Mouse (Mus musculus) forebrain, embryonic 12.5 days (tissue): ENCODE results near the gene Plekhg2. TPM values are rescaled to one million over a fixed set of nuclear protein-coding genes. Genes with fewer than 3 reads are reported as not detected.
A peak's percentile ranks its signal among the peaks of the same experiment; 100 is the strongest.

Source experiments
- ATAC-seq: fragments of 200-750 bp; cut with Nextera tagmentation; 2 replicates; pipeline ENCODE4 v1.8.0; 2017; ENCODE audit warnings: moderate TSS enrichment; ENCODE audit not compliant: low FRiP score
- H3K27ac ChIP-seq: fragments of 300-500 bp; sonication (generic); 2 replicates; pipeline ENCODE4 v1.5.1; 2016; ENCODE audit warnings: mild to moderate bottlenecking
- H3K27me3 ChIP-seq: fragments of 300-500 bp; sonication (generic); 2 replicates; pipeline ENCODE4 v1.6.1; 2016; ENCODE audit warnings: mild to moderate bottlenecking
- H3K36me3 ChIP-seq: fragments of 300-500 bp; sonication (generic); replicated peaks from 2 replicates; pipeline ENCODE4 v1.6.1; 2016; ENCODE audit warnings: mild to moderate bottlenecking
- H3K4me1 ChIP-seq: fragments of 300-500 bp; sonication (generic); 2 replicates; pipeline ENCODE4 v1.6.1; 2016
- H3K4me2 ChIP-seq: fragments of 300-500 bp; sonication (generic); 2 replicates; pipeline ENCODE4 v1.6.1; 2016; ENCODE audit warnings: mild to moderate bottlenecking, moderate library complexity
- H3K4me3 ChIP-seq: fragments of 300-500 bp; sonication (generic); replicated peaks from 2 replicates; pipeline ENCODE4 v1.5.1; 2016; ENCODE audit warnings: mild to moderate bottlenecking
- H3K9ac ChIP-seq: fragments of 300-500 bp; sonication (generic); 2 replicates; pipeline ENCODE4 v1.6.1; 2016; ENCODE audit warnings: mild to moderate bottlenecking
- H3K9me3 ChIP-seq: fragments of 300-500 bp; sonication (generic); 2 replicates; pipeline ENCODE4 v1.6.1; 2016
- WGBS: fragments of 180-500 bp; shearing (Covaris S2); methylation state at CpG from one replicate; pipeline ENCODE4 v1.1.7; 2016; 5-methylcytosine and 5-hydroxymethylcytosine counted together
- polyA plus RNA-seq: library from polyadenylated mRNA; unstranded; fragments of >200 nt; fragmentation: Nextera tagmentation; extraction: Ambion mirVana; gene quantifications from 2 replicates; pipeline ENCODE4 v1.2.1, GENCODE M21; 2016

The Plekhg2 gene
- polyA plus RNA-seq, result 67.0 and 69.7 TPM in 2 replicates

DNA sequence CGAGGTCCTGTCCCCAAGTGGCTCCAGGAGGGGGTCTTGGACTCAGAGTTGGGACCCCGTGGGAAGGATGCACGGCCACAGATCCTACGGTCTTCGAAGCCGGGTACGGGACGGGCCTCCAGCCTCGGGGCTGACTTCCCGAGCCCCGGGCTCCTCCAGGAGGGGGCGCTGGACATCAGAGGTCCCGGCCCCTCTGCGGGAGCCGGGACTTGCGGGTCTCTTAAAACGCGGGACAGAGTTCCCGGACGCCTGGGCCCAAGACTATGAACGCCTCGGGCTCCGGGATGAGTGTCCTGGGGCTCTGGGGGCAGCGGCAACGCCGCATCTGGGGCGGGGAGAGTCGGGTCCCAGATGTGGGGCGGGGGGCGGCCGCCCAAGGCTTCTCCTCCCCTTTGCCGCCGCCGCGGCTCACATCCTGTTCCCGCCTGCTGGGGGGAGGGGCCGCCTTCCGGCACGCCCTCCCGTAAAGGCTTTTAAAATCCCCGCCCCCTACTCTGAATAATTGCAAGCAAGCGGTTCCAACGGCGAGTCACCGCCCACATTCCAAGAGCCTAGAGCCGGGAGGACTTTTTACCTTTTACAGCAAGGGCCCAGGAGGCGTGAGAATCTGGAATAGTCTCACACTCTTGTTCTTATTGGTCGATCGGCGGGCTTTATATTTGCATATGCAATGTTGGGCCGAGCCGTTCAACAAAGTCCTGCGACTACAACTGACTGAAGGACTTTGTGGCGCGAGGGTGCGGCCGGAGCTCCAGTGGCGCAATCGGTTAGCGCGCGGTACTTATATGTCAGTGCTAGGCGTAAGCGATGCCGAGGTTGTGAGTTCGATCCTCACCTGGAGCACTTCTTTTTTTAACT is at the start of gene Plekhg2:
TSS of gene Plekhg2 (minus strand) at position 349 of the 858 bp plus-strand sequence.
- Histone ChIP-seq H3K27me3 (peaks cover 5% of the 10 kb centered on the region), H3K4me1 (peaks cover 56% of the 10 kb centered on the region), H3K9me3 (no peaks in the 10 kb centered on the region), H3K9ac (peak within 1 kb of the TSS; percentile 80), H3K36me3 (peaks cover 28% of the 10 kb centered on the region), H3K27ac (peak within 1 kb of the TSS; percentile 94), H3K4me2 (peak within 1 kb of the TSS; percentile 80), H3K4me3 (peak within 1 kb of the TSS; percentile 81)
- WGBS, result under 1% methylated on average over 65 of the region's 66 CpGs
- ATAC-seq, result peak; percentile 86

DNA sequence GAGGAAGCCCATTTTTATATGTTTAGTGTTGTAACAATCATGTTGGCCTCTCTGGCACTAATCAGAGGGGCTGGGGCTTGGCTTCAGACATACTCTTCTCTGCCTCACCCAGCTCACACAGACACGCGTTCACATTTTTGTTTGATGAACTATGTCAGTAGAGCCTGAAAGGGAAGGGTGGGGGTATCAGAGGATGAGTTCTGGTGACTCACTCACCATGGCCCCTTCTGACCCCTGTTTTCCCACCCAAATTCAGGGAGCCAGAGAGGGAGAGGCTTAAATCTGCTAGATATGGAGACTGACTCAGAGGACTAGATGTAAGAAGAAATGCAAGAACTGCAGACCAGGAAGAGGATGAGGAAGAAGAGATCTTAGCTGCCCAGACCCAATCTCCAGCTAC is 47.0 kb upstream of the Plekhg2 start:
- WGBS, result 98% methylated on average over 2 of the region's 2 CpGs
- ATAC-seq, result no peak
- no peak overlapping the region for H3K4me2 ChIP-seq
- no peak overlapping the region for H3K27ac ChIP-seq
- no peaks in the 10 kb centered on the region for H3K27me3 ChIP-seq
- no peaks in the 10 kb centered on the region for H3K4me1 ChIP-seq
- peaks cover 95% of the 10 kb centered on the region for H3K36me3 ChIP-seq
- no peak overlapping the region for H3K9ac ChIP-seq
- H3K9me3 ChIP-seq, result no peaks in the 10 kb centered on the region
- no peak overlapping the region for H3K4me3 ChIP-seq

DNA sequence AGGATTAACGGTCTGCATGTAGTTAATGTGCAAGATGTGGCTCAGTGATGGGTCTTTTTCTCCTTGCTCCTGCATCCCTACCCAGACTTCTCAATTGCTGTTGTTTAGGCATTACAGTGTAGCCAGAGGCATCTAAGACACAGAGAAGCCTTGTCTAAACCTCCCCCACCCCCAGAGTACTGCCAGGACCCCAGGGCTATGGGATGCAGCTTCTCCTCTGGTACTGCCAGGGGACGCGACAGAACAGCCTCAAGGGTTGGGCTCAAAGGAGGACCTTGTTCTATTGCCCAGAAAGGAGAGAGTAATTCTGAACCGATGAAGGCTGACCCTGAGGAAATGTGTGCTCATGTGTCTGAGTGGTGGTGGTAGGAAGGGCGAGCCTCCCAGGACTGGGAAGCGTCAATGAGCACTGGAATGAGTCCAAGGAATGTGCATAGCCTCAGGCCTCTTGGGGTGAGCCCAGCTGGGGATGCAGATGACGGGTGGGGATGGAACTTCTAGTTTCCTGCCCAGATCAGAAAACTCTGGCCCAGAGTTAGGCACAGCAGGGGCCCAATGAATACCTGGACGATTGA is 45.8 kb upstream of the Plekhg2 start:
- H3K9me3 ChIP-seq, result no peaks in the 10 kb centered on the region
- ATAC-seq, result no peak
- H3K9ac ChIP-seq, result no peak overlapping the region
- H3K27ac ChIP-seq, result no peak overlapping the region
- H3K4me1 ChIP-seq, result no peaks in the 10 kb centered on the region
- no peaks in the 10 kb centered on the region for H3K27me3 ChIP-seq
- H3K36me3 ChIP-seq, result peaks cover 95% of the 10 kb centered on the region
- no peak overlapping the region for H3K4me3 ChIP-seq
- WGBS, result 88% methylated on average over 8 of the region's 8 CpGs
- no peak overlapping the region for H3K4me2 ChIP-seq

DNA sequence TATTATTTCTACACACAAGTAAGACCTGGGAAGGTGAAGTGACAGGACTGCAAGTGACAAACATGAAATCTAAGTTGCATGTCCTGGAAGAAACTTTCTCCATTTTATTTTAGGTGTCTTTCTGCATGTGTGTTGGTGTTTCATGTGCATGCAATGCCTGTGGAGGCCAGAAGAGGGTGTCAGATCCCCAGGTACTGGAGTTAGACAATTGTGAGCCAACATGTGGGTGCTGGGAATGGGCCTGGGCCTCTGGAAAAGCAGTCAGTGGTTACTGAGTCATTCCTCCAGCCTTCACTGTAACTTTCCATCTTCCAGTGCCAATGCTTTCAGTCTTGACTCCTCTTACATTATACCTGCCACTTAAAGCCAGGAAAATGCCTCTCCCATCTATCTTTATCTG is 45.0 kb upstream of the Plekhg2 start:
- no peak overlapping the region for H3K4me2 ChIP-seq
- H3K27ac ChIP-seq, result no peak overlapping the region
- no peaks in the 10 kb centered on the region for H3K4me1 ChIP-seq
- H3K9ac ChIP-seq, result no peak overlapping the region
- no peak for ATAC-seq
- H3K27me3 ChIP-seq, result no peaks in the 10 kb centered on the region
- H3K36me3 ChIP-seq, result peaks cover 95% of the 10 kb centered on the region
- H3K4me3 ChIP-seq, result no peak overlapping the region
- no peaks in the 10 kb centered on the region for H3K9me3 ChIP-seq

DNA sequence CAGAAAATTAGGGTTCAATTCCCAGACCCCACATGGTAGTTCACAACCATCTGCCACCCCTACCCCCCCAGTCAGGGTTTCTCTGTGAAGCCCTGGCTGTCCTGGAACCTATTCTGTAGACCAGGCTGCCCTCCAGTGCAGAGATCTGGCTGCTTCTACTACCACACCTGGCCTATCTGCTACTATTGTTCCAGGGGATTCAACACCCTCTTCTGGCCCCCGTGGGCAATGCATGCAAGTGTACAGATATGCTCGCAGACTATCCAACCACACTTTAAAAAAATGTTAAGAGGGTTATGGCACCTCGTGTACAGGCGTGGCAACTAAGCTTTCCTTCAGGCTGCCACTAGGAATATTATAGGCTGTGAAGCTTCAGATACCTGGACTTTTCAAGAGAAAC is 40.4 kb upstream of the Plekhg2 start:
- no peak overlapping the region for H3K4me2 ChIP-seq
- no peak overlapping the region for H3K4me3 ChIP-seq
- no peak overlapping the region for H3K27ac ChIP-seq
- H3K4me1 ChIP-seq, result no peaks in the 10 kb centered on the region
- peaks cover 94% of the 10 kb centered on the region for H3K36me3 ChIP-seq
- WGBS, result 94% methylated on average over 4 of the region's 4 CpGs
- no peak overlapping the region for H3K9ac ChIP-seq
- ATAC-seq, result no peak
- H3K27me3 ChIP-seq, result no peaks in the 10 kb centered on the region
- H3K9me3 ChIP-seq, result no peaks in the 10 kb centered on the region

DNA sequence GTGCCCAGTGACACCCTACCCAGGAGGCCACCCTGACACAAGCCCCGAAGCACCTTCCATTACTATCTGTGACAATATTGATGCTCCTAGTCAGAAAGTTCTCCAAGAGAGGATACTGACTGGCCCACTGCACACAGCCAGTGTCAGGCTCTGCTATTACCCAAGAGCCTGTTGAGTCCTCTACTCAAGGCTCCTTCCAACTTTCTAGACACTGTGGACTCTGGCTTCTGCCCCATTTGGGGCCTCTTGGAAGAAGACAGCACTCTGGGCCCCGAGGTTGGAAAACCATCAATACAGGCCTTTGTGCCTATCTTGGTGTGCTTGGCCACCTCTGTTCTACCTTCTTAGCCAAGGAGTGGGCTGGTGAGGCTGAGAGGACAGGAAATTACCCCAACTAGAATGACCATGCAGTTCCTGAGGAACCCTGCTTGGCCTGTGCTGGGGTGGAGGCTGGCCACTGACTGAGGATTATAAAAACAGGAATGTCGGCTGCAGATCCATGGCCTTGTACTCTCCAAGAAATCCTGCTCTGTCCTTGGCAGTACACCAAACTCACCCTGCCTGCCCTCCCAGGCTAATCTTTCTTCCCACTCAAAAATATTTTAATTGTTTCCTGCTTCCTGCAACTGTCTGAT is 38.6 kb upstream of the Plekhg2 start:
- no peak overlapping the region for H3K4me3 ChIP-seq
- 90% methylated on average over 3 of the region's 3 CpGs for WGBS
- peaks cover 96% of the 10 kb centered on the region for H3K36me3 ChIP-seq
- no peak overlapping the region for H3K27ac ChIP-seq
- H3K27me3 ChIP-seq, result no peaks in the 10 kb centered on the region
- no peaks in the 10 kb centered on the region for H3K9me3 ChIP-seq
- H3K9ac ChIP-seq, result no peak overlapping the region
- no peak overlapping the region for H3K4me2 ChIP-seq
- no peaks in the 10 kb centered on the region for H3K4me1 ChIP-seq
- no peak for ATAC-seq

DNA sequence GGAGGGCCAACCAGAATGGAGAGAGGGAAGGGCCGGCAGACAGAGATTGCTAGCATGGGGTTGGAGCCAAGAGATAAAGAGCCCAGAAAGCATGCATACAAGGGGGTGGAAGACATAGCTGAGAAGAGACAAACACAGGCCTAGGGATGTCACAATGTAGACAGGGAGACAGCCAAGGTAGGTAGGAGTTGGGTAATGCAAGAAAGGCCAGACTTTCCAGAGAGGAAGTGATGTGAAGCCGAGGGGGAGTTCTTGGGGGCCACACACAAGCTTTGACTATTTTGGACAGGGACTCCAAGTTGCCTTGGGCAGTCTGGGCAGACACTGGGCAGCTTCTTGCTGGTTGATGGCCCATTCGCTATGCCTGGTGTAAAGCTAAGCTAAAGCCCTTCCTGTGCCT is 29.5 kb upstream of the Plekhg2 start:
- Histone ChIP-seq H3K27ac (no peak overlapping the region), H3K36me3 (peaks cover 94% of the 10 kb centered on the region), H3K9ac (no peak overlapping the region), H3K4me2 (no peak overlapping the region), H3K9me3 (no peaks in the 10 kb centered on the region), H3K27me3 (no peaks in the 10 kb centered on the region), H3K4me1 (no peaks in the 10 kb centered on the region), H3K4me3 (no peak overlapping the region)
- 84% methylated on average over 3 of the region's 3 CpGs for WGBS
- no peak for ATAC-seq

DNA sequence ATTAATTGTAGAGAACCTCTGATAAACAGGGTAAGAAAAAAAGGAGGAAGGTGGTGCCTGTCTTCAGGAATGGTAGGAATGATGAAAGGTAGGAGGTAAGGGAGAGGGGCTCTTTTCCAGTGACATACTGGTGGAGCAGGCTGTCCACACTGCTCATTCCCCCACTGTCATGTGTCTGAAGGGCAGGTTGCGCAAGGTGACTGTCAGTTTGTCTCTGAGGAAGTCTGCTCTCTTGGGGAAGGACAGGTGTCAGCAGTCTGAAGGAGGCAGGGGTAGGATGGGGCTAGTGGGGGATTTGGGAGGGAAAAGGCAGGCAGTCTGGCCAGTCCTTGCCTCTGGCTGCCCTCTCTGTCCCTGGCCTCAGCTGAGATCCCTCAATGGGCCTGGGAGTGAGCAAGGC is 28.6 kb upstream of the Plekhg2 start:
- H3K27ac ChIP-seq, result no peak overlapping the region
- 100% methylated on average over 1 of the region's 1 CpGs for WGBS
- H3K9me3 ChIP-seq, result no peaks in the 10 kb centered on the region
- no peak for ATAC-seq
- H3K4me1 ChIP-seq, result no peaks in the 10 kb centered on the region
- H3K4me2 ChIP-seq, result no peak overlapping the region
- peaks cover 94% of the 10 kb centered on the region for H3K36me3 ChIP-seq
- H3K27me3 ChIP-seq, result no peaks in the 10 kb centered on the region
- no peak overlapping the region for H3K4me3 ChIP-seq
- no peak overlapping the region for H3K9ac ChIP-seq

DNA sequence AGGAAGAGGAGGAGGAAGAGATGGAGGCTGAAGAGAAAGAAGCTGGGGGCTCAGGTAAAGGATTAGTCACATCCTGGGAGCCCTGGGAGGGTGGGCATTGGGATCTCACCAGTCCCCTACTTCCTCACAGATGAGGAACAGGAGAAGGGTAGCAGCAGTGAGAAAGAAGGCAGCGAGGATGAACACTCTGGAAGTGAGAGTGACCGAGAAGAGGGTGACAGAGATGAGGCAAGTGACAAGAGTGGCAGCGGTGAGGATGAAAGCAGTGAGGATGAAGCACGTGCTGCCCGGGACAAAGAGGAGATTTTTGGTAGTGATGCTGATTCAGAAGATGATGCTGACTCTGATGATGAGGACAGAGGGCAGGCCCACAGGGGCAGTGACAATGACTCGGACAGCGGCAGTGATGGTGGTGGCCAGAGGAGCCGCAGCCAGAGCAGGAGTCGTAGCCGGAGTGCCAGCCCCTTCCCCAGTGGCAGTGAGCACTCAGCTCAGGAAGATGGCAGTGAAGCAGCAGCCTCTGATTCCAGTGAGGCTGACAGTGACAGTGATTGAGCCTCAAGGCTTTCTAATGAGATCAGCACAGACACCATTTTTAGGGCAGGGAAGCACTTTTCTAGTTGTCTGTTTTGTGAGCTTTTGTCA is 26.4 kb upstream of the Plekhg2 start:
- Histone ChIP-seq H3K4me3 (no peak overlapping the region), H3K9me3 (no peaks in the 10 kb centered on the region), H3K9ac (no peak overlapping the region), H3K4me2 (no peak overlapping the region), H3K27ac (no peak overlapping the region), H3K4me1 (peaks cover 2% of the 10 kb centered on the region), H3K36me3 (peaks cover 87% of the 10 kb centered on the region), H3K27me3 (no peaks in the 10 kb centered on the region)
- no peak for ATAC-seq
- 94% methylated on average over 10 of the region's 10 CpGs for WGBS

DNA sequence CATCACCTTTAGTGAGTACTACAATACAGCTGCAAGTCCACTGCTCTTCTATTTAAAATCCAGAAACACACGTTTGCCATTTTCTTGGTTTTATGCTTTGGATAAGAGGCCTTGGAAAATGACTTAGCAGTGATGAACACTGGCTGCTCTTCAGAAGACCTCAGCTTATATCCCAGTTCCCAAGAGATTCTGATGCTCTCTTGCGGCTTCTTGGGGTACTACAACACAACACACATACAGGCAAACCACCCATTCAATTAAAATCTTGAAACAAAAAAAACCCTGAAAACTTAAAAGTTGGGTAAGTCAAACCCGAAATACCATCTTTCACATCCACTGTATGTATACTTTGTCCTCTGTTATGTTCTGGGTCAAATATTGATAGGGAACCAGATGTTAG is 25.6 kb upstream of the Plekhg2 start:
- Histone ChIP-seq H3K4me2 (no peak overlapping the region), H3K4me1 (peaks cover 9% of the 10 kb centered on the region), H3K4me3 (no peak overlapping the region), H3K27me3 (no peaks in the 10 kb centered on the region), H3K27ac (no peak overlapping the region), H3K36me3 (peaks cover 79% of the 10 kb centered on the region), H3K9me3 (no peaks in the 10 kb centered on the region), H3K9ac (no peak overlapping the region)
- no peak for ATAC-seq
- WGBS, result 69% methylated on average over 3 of the region's 3 CpGs

DNA sequence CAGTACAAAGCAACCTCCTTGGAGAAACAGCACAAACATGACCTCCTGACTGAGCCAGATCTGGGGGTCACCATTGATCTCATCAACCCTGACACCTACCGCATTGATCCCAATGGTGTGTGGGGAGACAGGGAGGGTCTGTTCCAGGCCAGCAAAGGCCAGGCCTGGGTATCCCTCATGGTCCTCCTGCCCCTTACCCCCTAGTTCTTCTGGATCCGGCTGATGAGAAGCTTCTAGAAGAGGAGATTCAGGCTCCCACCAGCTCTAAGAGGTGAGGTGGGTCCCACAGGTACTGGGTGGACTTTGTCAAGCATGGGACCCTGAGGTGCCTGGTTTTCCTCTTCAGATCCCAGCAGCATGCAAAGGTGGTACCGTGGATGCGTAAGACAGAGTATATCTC is 23.0 kb upstream of the Plekhg2 start:
- H3K4me3 ChIP-seq, result no peak overlapping the region
- ATAC-seq, result no peak
- H3K4me1 ChIP-seq, result peaks cover 22% of the 10 kb centered on the region
- no peaks in the 10 kb centered on the region for H3K9me3 ChIP-seq
- 96% methylated on average over 4 of the region's 4 CpGs for WGBS
- H3K27me3 ChIP-seq, result no peaks in the 10 kb centered on the region
- no peak overlapping the region for H3K9ac ChIP-seq
- peaks cover 59% of the 10 kb centered on the region for H3K36me3 ChIP-seq
- no peak overlapping the region for H3K4me2 ChIP-seq
- no peak overlapping the region for H3K27ac ChIP-seq

DNA sequence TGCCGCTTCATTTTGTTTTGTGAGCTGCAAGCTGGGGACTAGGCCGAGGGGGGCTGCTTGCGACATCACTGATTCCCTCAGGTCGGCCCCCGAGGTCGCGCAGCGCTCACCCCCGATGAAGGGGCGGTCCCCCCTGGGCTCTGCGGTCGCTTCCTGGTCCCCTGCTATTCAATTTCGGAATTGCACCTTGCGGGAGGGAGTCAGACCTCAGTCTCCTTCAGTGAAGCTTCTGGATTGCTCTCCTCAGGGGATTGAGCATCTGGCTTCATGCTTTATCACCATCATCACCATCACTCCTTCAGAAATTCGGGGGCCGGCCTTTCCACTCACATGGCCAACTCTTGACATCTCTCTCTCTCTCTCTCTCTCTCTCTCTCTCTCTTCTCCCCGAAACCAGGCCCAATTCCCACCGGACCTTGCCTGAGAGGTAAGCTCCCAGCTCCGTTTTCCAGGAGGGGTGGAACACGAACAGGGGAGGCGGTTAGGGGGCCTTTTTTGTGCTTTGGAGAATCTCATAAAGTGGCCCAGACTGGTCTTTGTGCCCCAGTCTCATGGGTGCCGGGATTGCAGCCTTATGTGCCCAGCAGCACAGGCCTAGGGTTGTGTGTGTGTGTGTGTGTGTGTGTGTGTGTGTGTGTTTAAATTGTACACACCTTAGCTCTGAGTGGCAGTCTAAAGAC is 21.0 kb upstream of the Plekhg2 start:
- Histone ChIP-seq H3K4me1 (peaks cover 22% of the 10 kb centered on the region), H3K36me3 (peaks cover 60% of the 10 kb centered on the region), H3K9ac (peak overlapping the region; percentile 86), H3K27ac (peak overlapping the region; percentile 76), H3K4me2 (peak overlapping the region; percentile 99), H3K27me3 (no peaks in the 10 kb centered on the region), H3K4me3 (peak overlapping the region; percentile 90), H3K9me3 (no peaks in the 10 kb centered on the region)
- 6% methylated on average over 22 of the region's 22 CpGs for WGBS
- no peak for ATAC-seq
